Mouse (Mus musculus): ENCODE measurements around the gene Mthfd1l.

- no peak for TF ChIP-seq CTCF (IDR thresholded peaks at IDR 0.05)
- TF ChIP-seq POLR2A (IDR thresholded peaks at IDR 0.05; ENCODE audit: insufficient read depth, low read depth, low read length), result no peak
These were observed 127.1 kb downstream of the Mthfd1l start for GRCm38 (mm10) chr10:4100007-4100406.

Data from heart, adult 2 months (tissue).